Comparison of ENCODE assay signal across 13 mouse cellular contexts in genomic region chr13:93550311-93550710, GRCm38 (mm10). TPM values are rescaled to one million over a fixed set of nuclear protein-coding genes. Genes with fewer than 3 reads are reported as not detected.
DNase-seq lines count a peak whose midpoint lies in the region; ATAC-seq lines count a peak whose summit lies in the region.
"Had no signal": no experiment of that assay in that cellular context is flagged by ENCODE, and none has a peak within 500 bp of the region (broad histone marks: within the 10 kb centered on the region; RNA-seq: fewer than 3 reads in every experiment).

No protein-coding gene starts in this region.

- no peak for ATAC-seq in CD4-positive, CD25-positive, alpha-beta regulatory T cell, adult 4 months
- ATAC-seq: forebrain, postnatal 0 days had no signal

- peak; percentile 17 for DNase-seq in cerebellum, adult 11 months
- no peak for DNase-seq in cerebellum, postnatal 4 days (ENCODE audit: low spot score in 2 of 2)
- peak; percentile 8 for DNase-seq in kidney, postnatal 10 days
- no peak for DNase-seq in kidney, adult 11 months
- peak; percentile 79 to 83 for DNase-seq in cerebellum, postnatal 10 days
- peak; percentile 6 to 10 for DNase-seq in heart, postnatal 36 days
- DNase-seq in urinary bladder, adult 18-20 months (ENCODE audit: low spot score in 2 of 2), result no peak
- DNase-seq: embryo, embryonic 11 days; forebrain, postnatal 0 days; kidney, adult 9 months; liver; lung, adult 2 months had no signal

- intact Hi-C loops in heart, postnatal 36 days (cut with DNase I), result no loop called here

RNA-seq across cellular contexts. Expression of gene Jmy, which starts 50.7 kb away (rescaled TPM):
- 10 to 100 TPM; 46.3 to 46.7 TPM for total RNA-seq in heart, postnatal 36 days (2021)
- polyA plus RNA-seq in CD4-positive, CD25-positive, alpha-beta regulatory T cell, adult 4 months (2017; shearing (Covaris generic)), result 1 to 10 TPM; 1.4 to 2.7 TPM

Comparison
In these comparisons a context has a peak if more than half of its experiments do, and no peak if none do; other contexts are left out.
1. DNase-seq: peak in cerebellum, adult 11 months (single experiment), kidney, postnatal 10 days (single experiment), cerebellum, postnatal 10 days (2 of 2) and heart, postnatal 36 days (2 of 2); none in cerebellum, postnatal 4 days (0 of 2), kidney, adult 11 months (single experiment) and urinary bladder, adult 18-20 months (0 of 2).